Mouse (Mus musculus) CH12.LX (cell line): ENCODE data around the gene Ear14. TPM values are rescaled to one million over a fixed set of nuclear protein-coding genes. Genes with fewer than 3 reads are reported as not detected.
"Not testable (repeated sequence)": the region's sequence is repeated elsewhere in the genome, so short reads cannot be mapped to it uniquely, and the experiment has no call there.

ENCODE experiments used
- DNase-seq: peaks from one replicate; pipeline ENCODE4 v3.0.0-alpha.2; 2013; ENCODE audit errors: extremely low read depth
- H3K27ac ChIP-seq: 2 replicates; pipeline ENCODE4 v1.5.1; 2012; ENCODE audit warnings: low read depth, mild to moderate bottlenecking, control low read depth, moderate library complexity; ENCODE audit not compliant: insufficient read depth
- H3K27me3 ChIP-seq: replicated peaks from 2 replicates; pipeline ENCODE3; 2012; ENCODE audit warnings: inconsistent platforms
- H3K36me3 ChIP-seq, 2 experiments: replicated peaks in 1 of 2; 2 replicates each; pipeline versions ENCODE3 to v1.6.1; 2012; ENCODE audit warnings: inconsistent platforms in 1 of 2, low read length in 1 of 2, mild to moderate bottlenecking in 1 of 2, mixed read lengths in 1 of 2, moderate library complexity in 1 of 2; ENCODE audit not compliant: control insufficient read depth in 1 of 2, insufficient read depth in 1 of 2
- H3K4me1 ChIP-seq, 2 experiments: 2 replicates each; pipeline ENCODE4 v1.6.1; 2012; ENCODE audit warnings: inconsistent platforms in 1 of 2, moderate library complexity in 1 of 2; ENCODE audit not compliant: insufficient read depth in 2 of 2, control insufficient read depth in 1 of 2
- H3K4me2 ChIP-seq: 2 replicates; pipeline ENCODE4 v1.6.1; 2012; ENCODE audit warnings: low read depth, mild to moderate bottlenecking, control low read depth; ENCODE audit not compliant: poor library complexity, insufficient read depth, severe bottlenecking
- H3K4me3 ChIP-seq, 3 experiments: fragments of 150-350 bp in 1 of 3; sonication (generic) in 1 of 3; replicated peaks in 1 of 3; 2 replicates each; pipeline versions ENCODE3 to v1.5.1; 2011 to 2012; ENCODE audit warnings: low read depth in 2 of 3, low read length in 2 of 3, mild to moderate bottlenecking in 2 of 3, moderate library complexity in 2 of 3, control low read depth in 1 of 3, improper control_type of control experiment in 1 of 3, inconsistent platforms in 1 of 3, mixed read lengths in 1 of 3; ENCODE audit not compliant: poor library complexity in 1 of 3
- H3K79me2 ChIP-seq: replicated peaks from 2 replicates; pipeline ENCODE4 v1.6.1; 2012; ENCODE audit warnings: mild to moderate bottlenecking, moderate library complexity; ENCODE audit not compliant: control insufficient read depth, poor library complexity, insufficient read depth, severe bottlenecking; ENCODE audit errors: extremely low read depth
- H3K9ac ChIP-seq: 2 replicates; pipeline ENCODE4 v1.6.1; 2012; ENCODE audit warnings: low read depth, mild to moderate bottlenecking, control low read depth, moderate library complexity; ENCODE audit not compliant: insufficient read depth
- H3K9me3 ChIP-seq: replicated peaks from 2 replicates; pipeline ENCODE3; 2012; ENCODE audit warnings: low read length, inconsistent platforms, mixed read lengths
- CTCF ChIP-seq, 2 experiments: IDR thresholded peaks in 1 of 2; conservative IDR thresholded peaks in 1 of 2; 2 replicates each; pipeline ENCODE4 v1.5.1; 2011 to 2012; ENCODE audit warnings: low read depth in 2 of 2, low read length in 2 of 2, improper control_type of control experiment in 1 of 2, inconsistent platforms in 1 of 2, mild to moderate bottlenecking in 1 of 2, moderate library complexity in 1 of 2
- EP300 ChIP-seq: IDR thresholded peaks from 2 replicates; pipeline ENCODE4 v1.6.1; 2011; ENCODE audit warnings: low read length, improper control_type of control experiment
- ETS1 ChIP-seq: conservative IDR thresholded peaks from 2 replicates; pipeline ENCODE4 v1.6.1; 2012; ENCODE audit warnings: low read depth, mild to moderate bottlenecking, inconsistent platforms, low read length, improper control_type of control experiment, moderate library complexity
- GABPA ChIP-seq: IDR thresholded peaks from 2 replicates; pipeline ENCODE4 v1.6.1; 2012; ENCODE audit warnings: low read depth, low read length, improper control_type of control experiment, inconsistent platforms; ENCODE audit not compliant: insufficient replicate concordance
- IRF4 ChIP-seq: IDR thresholded peaks from 2 replicates; pipeline ENCODE4 v1.6.1; 2014; ENCODE audit warnings: low read depth, mild to moderate bottlenecking, inconsistent platforms, low read length, improper control_type of control experiment
- NELFE ChIP-seq: IDR thresholded peaks from 2 replicates; pipeline ENCODE4 v1.6.1; 2011; ENCODE audit warnings: low read depth, low read length, improper control_type of control experiment
- PAX5 ChIP-seq: IDR thresholded peaks from 2 replicates; pipeline ENCODE4 v1.6.1; 2012; ENCODE audit warnings: low read length, inconsistent platforms, mixed read lengths
- RAD21 ChIP-seq: IDR thresholded peaks from 2 replicates; pipeline ENCODE4 v1.6.1; 2011; ENCODE audit warnings: low read depth, mild to moderate bottlenecking, low read length, improper control_type of control experiment, moderate library complexity
- SIN3A ChIP-seq: IDR thresholded peaks from 2 replicates; pipeline ENCODE4 v1.6.1; 2012; ENCODE audit warnings: low read length, improper control_type of control experiment, inconsistent platforms
- SMC3 ChIP-seq: IDR thresholded peaks from 2 replicates; pipeline ENCODE4 v1.6.1; 2011; ENCODE audit warnings: low read depth, low read length, improper control_type of control experiment
- TBP ChIP-seq: conservative IDR thresholded peaks from 2 replicates; pipeline ENCODE4 v1.6.1; 2011; ENCODE audit warnings: low read depth, low read length, improper control_type of control experiment
- TCF12 ChIP-seq: IDR thresholded peaks from 2 replicates; pipeline ENCODE4 v1.6.1; 2014; ENCODE audit warnings: low read depth, mild to moderate bottlenecking, inconsistent platforms, low read length, improper control_type of control experiment
- ZKSCAN1 ChIP-seq: IDR thresholded peaks from 2 replicates; pipeline ENCODE4 v1.6.1; 2012; ENCODE audit warnings: low read depth, inconsistent platforms, low read length, improper control_type of control experiment, borderline replicate concordance
- ZNF384 ChIP-seq: IDR thresholded peaks from 2 replicates; pipeline ENCODE4 v1.6.1; 2012; ENCODE audit warnings: low read depth, low read length, improper control_type of control experiment, inconsistent platforms
- dilution Hi-C: fragments of 300-500 bp; cut with MboI; formaldehyde crosslinking; loops from 2 replicates; pipeline ENCODE4 v1.14.3; 2020; ENCODE audit warnings: low sequenced_read_pairs; ENCODE audit not compliant: extremely low pct_unique_long_range_greater_than_20kb, extremely low pct_ligation_motif_present
- in situ Hi-C: fragments of 300-500 bp; cut with MboI; formaldehyde crosslinking; loops from 3 replicates; pipeline ENCODE4 v1.14.3; 2019; ENCODE audit warnings: low sequenced_read_pairs, low pct_ligation_motif_present, low pct_unique_long_range_greater_than_20kb, mixed read lengths
- polyA plus RNA-seq: library from polyadenylated mRNA; unstranded; fragments of >175 nt; gene quantifications from 2 replicates; pipeline ENCODE4 v1.2.1, GENCODE M21; 2012; ENCODE audit warnings: low read depth; ENCODE audit not compliant: insufficient read length
- total RNA-seq, 2 experiments: library from RNA; depleted of rRNA; stranded (reverse); fragments of 300-350 nt in 1 of 2; fragments of >200 nt in 1 of 2; gene quantifications; 2 replicates each; pipeline ENCODE4 v1.2.3; 2012 to 2014

Ear14 gene
- total and polyA plus RNA-seq, 3 experiments: not detected

DNA sequence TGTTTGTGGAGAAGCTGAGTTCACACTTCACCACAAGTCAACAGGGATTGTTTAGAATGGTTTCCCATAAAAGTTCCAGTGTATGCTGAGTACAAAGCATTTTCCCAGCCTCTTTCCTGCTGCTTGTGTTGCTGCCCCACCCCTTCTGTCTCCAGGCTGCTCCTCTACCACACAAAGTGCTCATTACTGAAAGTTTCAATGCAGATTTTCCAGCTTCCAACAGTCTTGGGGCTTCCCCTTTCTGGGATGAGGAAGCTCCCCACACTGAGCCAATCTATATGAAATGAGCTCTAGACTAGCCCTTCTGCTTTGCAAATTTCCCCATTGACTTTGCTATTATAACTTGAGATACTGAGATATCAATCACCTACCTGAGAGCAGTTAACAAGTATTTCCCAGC lies 37.1 kb upstream of the Ear14 start (continued):
- no peak for TF ChIP-seq ZKSCAN1
- peak; percentile 71 for TF ChIP-seq EP300
- TF ChIP-seq ZNF384: no peak
- no peak for TF ChIP-seq RAD21
- TF ChIP-seq TBP: no peak
- no peak for TF ChIP-seq GABPA
- TF ChIP-seq PAX5: no peak
- no peak for TF ChIP-seq ETS1
- TF ChIP-seq NELFE: no peak
- no peak for TF ChIP-seq SIN3A

DNA sequence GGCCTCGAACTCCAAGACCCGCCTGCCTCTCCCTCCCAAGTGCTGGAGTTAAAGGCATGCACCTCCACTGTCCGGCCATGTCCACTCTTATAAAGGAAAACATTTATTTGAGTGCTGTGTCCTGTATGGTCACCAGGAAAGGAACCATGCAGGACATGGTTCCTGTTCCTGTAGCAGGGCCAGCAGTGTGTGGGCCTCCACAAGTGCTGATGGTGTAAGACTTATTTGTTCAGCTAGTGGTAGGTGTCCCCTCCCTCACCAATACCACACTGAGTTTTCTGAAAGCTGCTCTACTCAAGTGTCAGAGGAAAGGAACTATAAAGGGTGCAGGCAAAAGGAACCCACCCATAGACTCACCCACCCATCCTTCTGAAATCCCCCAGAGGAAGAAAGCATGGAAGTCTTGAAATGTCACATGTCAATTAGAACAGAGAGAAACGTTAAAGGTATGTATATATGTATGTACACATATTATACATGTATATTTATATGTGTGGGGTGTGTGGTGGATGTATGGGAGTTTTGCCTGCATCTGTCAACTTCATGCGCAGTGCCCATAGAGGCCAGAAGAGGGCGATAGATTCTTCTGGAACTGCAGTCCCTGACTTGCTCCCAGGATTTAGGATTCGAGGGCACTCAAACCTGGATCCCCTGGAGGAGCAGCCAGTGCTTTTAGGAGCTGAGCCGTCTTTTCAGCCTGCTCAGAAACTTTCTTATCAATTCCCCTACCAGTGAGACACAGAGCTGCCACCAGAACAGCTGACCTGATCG lies 30.9 kb upstream of the Ear14 start:
- H3K9me3 ChIP-seq, H3K27me3 ChIP-seq, H3K36me3 ChIP-seq, H3K79me2 ChIP-seq, dilution Hi-C loops: not testable (repeated sequence)
- H3K4me2 ChIP-seq: peak overlapping the region; percentile 97
- peaks cover 10 to 14% of the 10 kb centered on the region in 2 experiments for H3K4me1 ChIP-seq
- peak overlapping the region in 2 of 3 experiments; percentile 46 to 61 for H3K4me3 ChIP-seq
- DNase-seq: peak; percentile 44
- H3K27ac ChIP-seq: peak overlapping the region; percentile 74
- peak; percentile 42; the same call in 1 of the 2 replicates for TF ChIP-seq IRF4
- TF ChIP-seq SMC3: peak; percentile 54
- peak; percentile 48 for TF ChIP-seq RAD21
- peak; percentile 57 to 65 for TF ChIP-seq CTCF (conservative IDR thresholded peaks at IDR 0.05 in 1 of 2, IDR thresholded peaks at IDR 0.05 in 1 of 2; ENCODE audit: low read depth in 2 of 2, low read length in 2 of 2)
- 0 out of 2 replicates have a peak, but pooled peaks have one; percentile 42 for TF ChIP-seq TCF12
- H3K9ac ChIP-seq: peak overlapping the region; percentile 68
- in situ Hi-C loops: loop anchor here (5.0 kb wide), 1 partner anchor 80 kb away; no protein-coding TSS in a partner anchor

DNA sequence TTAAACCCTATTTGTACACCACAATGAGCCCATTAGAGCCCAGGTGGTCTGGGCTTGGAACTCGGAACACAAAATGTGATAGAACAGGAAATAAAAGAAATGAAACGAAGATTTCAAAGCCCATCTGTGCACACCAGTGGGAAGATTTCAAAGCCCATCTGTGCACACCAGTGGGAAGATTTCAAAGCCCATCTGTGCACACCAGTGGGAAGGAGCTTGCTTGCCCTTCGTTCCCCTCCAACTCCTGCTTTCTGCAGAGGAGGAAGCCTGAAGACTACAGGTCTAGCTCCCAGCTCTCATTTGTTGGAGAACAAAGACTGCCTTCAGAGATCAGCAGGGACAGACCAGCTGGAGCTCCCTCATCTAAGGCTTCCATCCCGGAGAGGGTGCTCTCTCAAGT lies 30.2 kb upstream of the Ear14 start:
- H3K79me2 ChIP-seq, H3K36me3 ChIP-seq, H3K9me3 ChIP-seq, dilution Hi-C loops, H3K27me3 ChIP-seq, DNase-seq: not testable (repeated sequence)
- peak overlapping the region; percentile 68 for H3K9ac ChIP-seq
- H3K4me2 ChIP-seq: peak overlapping the region; percentile 97
- in situ Hi-C loops: loop anchor here (5.0 kb wide), 1 partner anchor 79 kb away; no protein-coding TSS in a partner anchor
- peak overlapping the region in 2 of 3 experiments; percentile 46 to 61 for H3K4me3 ChIP-seq
- H3K4me1 ChIP-seq: peaks cover 11 to 12% of the 10 kb centered on the region in 2 experiments
- peak overlapping the region; percentile 74 for H3K27ac ChIP-seq
